Mouse (Mus musculus): ENCODE data around the gene Plbd2. TPM values are rescaled to one million over a fixed set of nuclear protein-coding genes. Genes with fewer than 3 reads are reported as not detected.

The Plbd2 gene
- 38.9 TPM for polyA plus RNA-seq (2015; fragmentation: Illumina TruSeq; extraction: RNeasy Lipid Tissue Mini Kit (QIAGEN cat#74804); ENCODE audit: low read depth, low replicate concordance)

DNA sequence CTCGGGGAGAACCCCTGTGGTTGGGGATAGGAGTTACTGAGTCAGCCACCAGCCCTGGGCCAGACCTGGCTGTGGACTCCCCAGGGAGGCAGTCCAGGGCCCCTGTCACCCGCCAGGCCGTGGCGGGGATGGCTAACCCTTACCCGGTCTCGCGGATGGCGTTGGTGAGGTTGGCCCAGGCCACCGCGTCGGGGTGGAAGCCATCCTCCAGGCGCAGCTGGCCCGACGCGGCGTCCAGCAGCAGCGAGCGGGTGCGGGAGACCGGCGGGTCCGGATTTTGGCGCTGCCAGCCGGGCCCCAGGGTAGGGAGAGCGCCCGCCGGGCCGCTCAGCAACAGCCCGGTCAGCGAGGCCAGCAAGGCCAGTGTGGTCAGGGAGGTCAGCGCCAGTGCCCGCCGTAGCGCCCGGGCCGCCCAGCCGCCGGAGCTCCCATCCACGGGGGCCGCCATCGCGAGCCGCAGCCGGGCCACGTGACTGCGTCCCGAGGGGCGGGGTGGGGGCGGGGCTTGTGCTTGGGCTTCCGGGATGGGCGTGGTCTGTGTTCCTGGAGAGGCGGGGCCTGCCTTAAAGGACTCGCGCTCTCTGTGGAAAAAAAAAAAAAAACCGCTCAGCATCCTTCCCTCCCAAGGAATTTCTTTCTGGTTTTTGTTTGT lies at the start of gene Plbd2:
Gene Plbd2, minus strand, starts transcription at position 482 of the 652 bp plus-strand sequence.

GRCm38 (mm10) chr5:120510982-120511642 lies 7.7 kb upstream of the Plbd2 start, which contains the start of gene Slc8b1:
Slc8b1 (plus strand) TSS chr5:120511168.

DNA sequence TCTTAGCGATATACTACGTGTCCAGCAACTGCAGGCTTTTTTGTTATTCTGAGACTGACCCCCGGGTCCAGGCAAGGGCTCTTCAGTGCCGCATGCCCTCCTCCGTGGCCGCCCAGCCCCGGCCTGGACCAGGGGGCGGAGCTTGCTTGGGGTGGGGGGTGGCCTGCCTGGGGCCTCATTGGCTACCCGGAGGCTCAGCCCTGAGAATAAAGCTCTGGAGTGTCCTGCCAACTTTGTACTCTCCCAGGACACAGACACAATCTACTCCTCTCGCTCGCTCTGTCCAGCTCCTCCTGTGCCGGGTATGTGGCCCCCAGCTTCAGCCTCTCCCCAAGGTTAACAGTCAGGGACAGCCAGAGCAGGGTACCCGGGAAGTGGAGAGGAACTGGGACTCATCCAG lies 27.1 kb downstream of the Plbd2 start, which contains the start of gene Sds:
Gene Sds, plus strand, starts transcription at position 231 of the 400 bp plus-strand sequence.

GRCm38 (mm10) chr5:120472770-120473169 lies 30.7 kb downstream of the Plbd2 start, which contains the start of gene Sdsl:
Sdsl (minus strand) TSS chr5:120472810.

Other genes with a start within 250 kb of the Plbd2 start
- 0.97 TPM for gene Lhx5, start 71.9 kb downstream of the Plbd2 start, polyA plus RNA-seq (2015; fragmentation: Illumina TruSeq; extraction: RNeasy Lipid Tissue Mini Kit (QIAGEN cat#74804); ENCODE audit: low read depth, low replicate concordance)
- gene Sdsl, start 30.8 kb downstream of the Plbd2 start, polyA plus RNA-seq (2015; fragmentation: Illumina TruSeq; extraction: RNeasy Lipid Tissue Mini Kit (QIAGEN cat#74804); ENCODE audit: low read depth, low replicate concordance): 3.6 TPM
- gene Sds, start 27.1 kb downstream of the Plbd2 start, polyA plus RNA-seq (2015; fragmentation: Illumina TruSeq; extraction: RNeasy Lipid Tissue Mini Kit (QIAGEN cat#74804); ENCODE audit: low read depth, low replicate concordance): 0.39 TPM
- gene Slc8b1, start 7.5 kb upstream of the Plbd2 start, polyA plus RNA-seq (2015; fragmentation: Illumina TruSeq; extraction: RNeasy Lipid Tissue Mini Kit (QIAGEN cat#74804); ENCODE audit: low read depth, low replicate concordance): 4.3 TPM
- 20.2 TPM for gene Tpcn1, start 85.0 kb upstream of the Plbd2 start, polyA plus RNA-seq (2015; fragmentation: Illumina TruSeq; extraction: RNeasy Lipid Tissue Mini Kit (QIAGEN cat#74804); ENCODE audit: low read depth, low replicate concordance)
- gene Iqcd, start 85.4 kb upstream of the Plbd2 start, polyA plus RNA-seq (2015; fragmentation: Illumina TruSeq; extraction: RNeasy Lipid Tissue Mini Kit (QIAGEN cat#74804); ENCODE audit: low read depth, low replicate concordance): 1.6 TPM
- 38.2 TPM for gene Rita1, start 109.0 kb upstream of the Plbd2 start, polyA plus RNA-seq (2015; fragmentation: Illumina TruSeq; extraction: RNeasy Lipid Tissue Mini Kit (QIAGEN cat#74804); ENCODE audit: low read depth, low replicate concordance)
- gene Ddx54, start 109.1 kb upstream of the Plbd2 start, polyA plus RNA-seq (2015; fragmentation: Illumina TruSeq; extraction: RNeasy Lipid Tissue Mini Kit (QIAGEN cat#74804); ENCODE audit: low read depth, low replicate concordance): 21.0 TPM
- not detected for gene Cfap73, start 130.6 kb upstream of the Plbd2 start, polyA plus RNA-seq (2015; fragmentation: Illumina TruSeq; extraction: RNeasy Lipid Tissue Mini Kit (QIAGEN cat#74804); ENCODE audit: low read depth, low replicate concordance)
- gene Rasal1, start 145.2 kb upstream of the Plbd2 start, polyA plus RNA-seq (2015; fragmentation: Illumina TruSeq; extraction: RNeasy Lipid Tissue Mini Kit (QIAGEN cat#74804); ENCODE audit: low read depth, low replicate concordance): 49.7 TPM
- 47.7 TPM for gene Dtx1, start 208.3 kb upstream of the Plbd2 start, polyA plus RNA-seq (2015; fragmentation: Illumina TruSeq; extraction: RNeasy Lipid Tissue Mini Kit (QIAGEN cat#74804); ENCODE audit: low read depth, low replicate concordance)
- gene Oas2, start 246.2 kb upstream of the Plbd2 start, polyA plus RNA-seq (2015; fragmentation: Illumina TruSeq; extraction: RNeasy Lipid Tissue Mini Kit (QIAGEN cat#74804); ENCODE audit: low read depth, low replicate concordance): 0.51 TPM